Mouse (Mus musculus) lung, embryonic 16.5 days (tissue): Measurements from ENCODE around the gene Arpc1b. TPM values are rescaled to one million over a fixed set of nuclear protein-coding genes. Genes with fewer than 3 reads are reported as not detected.

Experiments
- ATAC-seq: fragments of 200-750 bp; cut with Nextera tagmentation; 2 replicates; pipeline ENCODE4 v1.8.0; 2017; ENCODE audit warnings: low read depth, mild to moderate bottlenecking, moderate library complexity
- H3K27ac ChIP-seq: fragments of 300-500 bp; sonication (generic); 2 replicates; pipeline ENCODE4 v1.5.1; 2014; ENCODE audit warnings: mild to moderate bottlenecking, control low read depth, low read length
- H3K27me3 ChIP-seq: fragments of 300-500 bp; sonication (generic); 2 replicates; pipeline ENCODE4 v1.6.1; 2014; ENCODE audit warnings: low read depth, low read length, mixed read lengths; ENCODE audit not compliant: control insufficient read depth, insufficient read depth
- H3K36me3 ChIP-seq: fragments of 300-500 bp; sonication (generic); 2 replicates; pipeline ENCODE4 v1.6.1; 2014; ENCODE audit warnings: low read length; ENCODE audit not compliant: control insufficient read depth, insufficient read depth
- H3K4me1 ChIP-seq: fragments of 300-500 bp; sonication (generic); replicated peaks from 2 replicates; pipeline ENCODE4 v1.6.1; 2014; ENCODE audit warnings: low read length, mixed read lengths; ENCODE audit not compliant: control insufficient read depth, insufficient read depth
- H3K4me2 ChIP-seq: fragments of 300-500 bp; sonication (generic); 2 replicates; pipeline ENCODE4 v1.6.1; 2014; ENCODE audit warnings: low read depth, low read length, control low read depth
- H3K4me3 ChIP-seq: fragments of 300-500 bp; sonication (generic); 2 replicates; pipeline ENCODE4 v1.5.1; 2014; ENCODE audit warnings: mild to moderate bottlenecking, low read length, control low read depth
- H3K9ac ChIP-seq: fragments of 300-500 bp; sonication (generic); 2 replicates; pipeline ENCODE4 v1.6.1; 2014; ENCODE audit warnings: low read length, control low read depth
- H3K9me3 ChIP-seq: fragments of 300-500 bp; sonication (generic); 2 replicates; pipeline ENCODE4 v1.6.1; 2016; ENCODE audit warnings: low read length; ENCODE audit not compliant: control insufficient read depth
- WGBS: fragments of 180-500 bp; shearing (Covaris S2); extraction: QIAGEN DNeasy Blood & Tissue Kit; methylation state at CpG from one replicate; pipeline ENCODE4 v1.1.7; 2014; 5-methylcytosine and 5-hydroxymethylcytosine counted together
- polyA plus RNA-seq: library from polyadenylated mRNA; unstranded; fragments of >200 nt; fragmentation: Nextera tagmentation; extraction: Ambion mirVana; gene quantifications from 2 replicates; pipeline ENCODE4 v1.2.1, GENCODE M21; 2015

The Arpc1b gene
- polyA plus RNA-seq, 1 experiment from 2014 or later, result 379 TPM

DNA sequence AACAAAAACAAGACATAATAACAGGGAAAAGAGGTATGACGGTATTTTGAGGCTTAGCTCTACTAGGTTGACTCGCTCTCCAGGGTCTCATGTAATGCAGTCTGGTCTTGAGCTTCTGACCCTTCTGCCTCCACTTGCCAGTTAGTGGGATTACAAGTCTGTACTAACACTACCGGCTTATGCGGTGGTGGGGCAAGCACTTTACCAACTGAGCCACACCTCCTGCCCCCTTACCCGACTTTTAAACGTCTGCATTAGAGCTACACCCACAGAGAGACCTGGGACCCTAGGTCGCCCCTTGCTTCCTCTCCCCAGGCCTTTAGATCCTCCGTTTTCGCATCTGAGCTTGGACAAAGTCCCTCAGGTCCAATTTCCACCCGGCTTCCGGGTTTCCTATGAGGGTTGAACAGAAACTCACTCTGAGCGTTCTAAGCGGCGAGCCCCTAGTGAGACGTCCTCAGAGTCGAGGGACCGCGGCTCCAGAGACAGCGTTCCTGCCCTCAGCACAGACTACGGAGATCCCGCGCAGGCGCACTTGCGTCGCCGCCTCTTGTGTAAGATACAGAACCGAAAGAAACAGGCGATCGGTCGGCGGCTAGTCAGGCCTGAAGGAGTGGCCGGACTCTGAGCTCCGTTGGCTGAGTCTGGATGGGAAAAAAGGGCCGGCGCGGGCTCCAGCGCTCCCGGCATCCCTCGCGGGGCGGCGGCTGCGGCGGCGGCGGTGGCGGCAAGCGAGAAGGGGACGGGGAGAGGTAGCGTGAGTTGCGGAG, 52.7 kb downstream of the Arpc1b start, which contains the start of the genes Ptcd1 and Cpsf4:
Gene Ptcd1 (minus strand): TSS at position 573 of the 770 bp plus-strand sequence.
Gene Cpsf4 (plus strand): TSS at position 678 of the 770 bp plus-strand sequence.
- peak within 1 kb of the TSS; percentile 91 for H3K9ac ChIP-seq
- peaks cover 19% of the 10 kb centered on the region for H3K4me1 ChIP-seq
- ATAC-seq, result peak; percentile 97
- peaks cover 8% of the 10 kb centered on the region for H3K36me3 ChIP-seq
- under 1% methylated on average over 44 of the region's 51 CpGs for WGBS
- peak within 1 kb of the TSS; percentile 80 for H3K4me3 ChIP-seq
- H3K9me3 ChIP-seq, result no peaks in the 10 kb centered on the region
- H3K27ac ChIP-seq, result peak within 1 kb of the TSS; percentile 81
- H3K4me2 ChIP-seq, result peak within 1 kb of the TSS; percentile 83
- H3K27me3 ChIP-seq, result no peaks in the 10 kb centered on the region

DNA sequence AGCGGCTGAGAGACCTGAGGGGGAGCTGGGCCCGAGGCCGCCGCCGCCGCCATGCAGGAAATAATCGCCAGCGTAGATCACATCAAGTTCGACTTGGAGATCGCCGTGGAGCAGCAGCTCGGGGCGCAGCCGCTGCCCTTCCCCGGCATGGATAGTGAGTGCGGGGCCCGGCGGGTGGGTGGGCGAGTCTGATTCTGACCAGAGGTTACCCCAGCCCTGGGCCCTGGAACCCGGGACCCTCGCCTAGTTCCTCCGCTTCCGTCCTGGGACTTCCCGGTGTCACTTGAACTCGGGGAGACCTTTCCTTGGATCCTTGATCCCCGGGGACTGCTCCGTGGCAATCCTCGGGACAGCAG, 53.3 kb downstream of the Arpc1b start:
- peaks cover 19% of the 10 kb centered on the region for H3K4me1 ChIP-seq
- no peaks in the 10 kb centered on the region for H3K27me3 ChIP-seq
- peaks cover 9% of the 10 kb centered on the region for H3K36me3 ChIP-seq
- peak; percentile 51 for ATAC-seq
- H3K27ac ChIP-seq, result peak overlapping the region; percentile 68
- H3K4me3 ChIP-seq, result peak overlapping the region; percentile 80
- no peaks in the 10 kb centered on the region for H3K9me3 ChIP-seq
- under 1% methylated on average over 27 of the region's 28 CpGs for WGBS
- H3K9ac ChIP-seq, result peak overlapping the region; percentile 91
- H3K4me2 ChIP-seq, result peak overlapping the region; percentile 83

GRCm38 (mm10) chr5:145178461-145178980, 64.5 kb downstream of the Arpc1b start:
- Histone ChIP-seq H3K27ac (no peak overlapping the region), H3K36me3 (peaks cover 62% of the 10 kb centered on the region), H3K4me2 (no peak overlapping the region), H3K27me3 (no peaks in the 10 kb centered on the region), H3K9ac (no peak overlapping the region), H3K4me3 (no peak overlapping the region), H3K4me1 (no peaks in the 10 kb centered on the region), H3K9me3 (no peaks in the 10 kb centered on the region)
- WGBS, result 83% methylated on average over 18 of the region's 18 CpGs
- ATAC-seq, result no peak

Other genes starting within 250 kb of the Arpc1b start
- 9.5 and 15.6 TPM in 2 replicates for gene Smurf1, start 148.4 kb upstream of the Arpc1b start, polyA plus RNA-seq
- gene Gm4871, start 81.5 kb upstream of the Arpc1b start, polyA plus RNA-seq, result 0.25 TPM in 1 of 2 replicates, not detected in the other
- gene 1700018F24Rik, start 71.2 kb upstream of the Arpc1b start, polyA plus RNA-seq, result 0.23 TPM in 1 of 2 replicates, not detected in the other
- 146 and 150 TPM in 2 replicates for gene Arpc1a, start 30.4 kb upstream of the Arpc1b start, polyA plus RNA-seq
- gene Kpna7, start 30.2 kb upstream of the Arpc1b start, polyA plus RNA-seq, result not detected in 2 replicates
- 78.0 and 94.0 TPM in 2 replicates for gene Pdap1, start 26.0 kb downstream of the Arpc1b start, polyA plus RNA-seq
- 178 and 181 TPM in 2 replicates for gene Bud31, start 26.1 kb downstream of the Arpc1b start, polyA plus RNA-seq
- gene Ptcd1, start 52.9 kb downstream of the Arpc1b start, polyA plus RNA-seq, result 15.7 and 15.9 TPM in 2 replicates
- 49.1 and 50.4 TPM in 2 replicates for gene Cpsf4, start 53.0 kb downstream of the Arpc1b start, polyA plus RNA-seq
- gene Atp5j2, start 77.8 kb downstream of the Arpc1b start, polyA plus RNA-seq, result 672 and 734 TPM in 2 replicates
- gene Zkscan14, start 87.7 kb downstream of the Arpc1b start, polyA plus RNA-seq, result 9.4 and 10.9 TPM in 2 replicates
- gene Zkscan5, start 90.3 kb downstream of the Arpc1b start, polyA plus RNA-seq, result 12.0 and 12.4 TPM in 2 replicates
- gene Zfp655, start 117.5 kb downstream of the Arpc1b start, polyA plus RNA-seq, result 33.9 and 36.5 TPM in 2 replicates
- 0.15 and 0.57 TPM in 2 replicates for gene Zscan25, start 166.3 kb downstream of the Arpc1b start, polyA plus RNA-seq
- not detected in 2 replicates for gene Cyp3a57, start 231.1 kb downstream of the Arpc1b start, polyA plus RNA-seq